Mouse (Mus musculus): ENCODE measurements around the gene Abracl. TPM values are rescaled to one million over a fixed set of nuclear protein-coding genes. Genes with fewer than 3 reads are reported as not detected.

Abracl gene
- 33.8 TPM for polyA plus RNA-seq (2014; fragmentation: Illumina TruSeq; extraction: RNeasy Lipid Tissue Mini Kit (QIAGEN cat#74804); ENCODE audit: low read depth, low replicate concordance)

GRCm38 (mm10) chr10:18022741-18023347 is at the start of gene Abracl:
Abracl (minus strand) TSS chr10:18023288.

GRCm38 (mm10) chr10:18055696-18056390 is 32.8 kb upstream of the Abracl start, which contains the start of gene Reps1:
Reps1 (plus strand) TSS chr10:18055861.

Other genes starting within 250 kb of the Abracl start
- gene Txlnb, start 227.1 kb downstream of the Abracl start, polyA plus RNA-seq (2014; fragmentation: Illumina TruSeq; extraction: RNeasy Lipid Tissue Mini Kit (QIAGEN cat#74804); ENCODE audit: low read depth, low replicate concordance) = 1.5 TPM
- gene Heca, start 75.2 kb downstream of the Abracl start, polyA plus RNA-seq (2014; fragmentation: Illumina TruSeq; extraction: RNeasy Lipid Tissue Mini Kit (QIAGEN cat#74804); ENCODE audit: low read depth, low replicate concordance) = 30.7 TPM
- gene Reps1, start 32.6 kb upstream of the Abracl start, polyA plus RNA-seq (2014; fragmentation: Illumina TruSeq; extraction: RNeasy Lipid Tissue Mini Kit (QIAGEN cat#74804); ENCODE audit: low read depth, low replicate concordance) = 40.4 TPM
- gene Ect2l, start 187.6 kb upstream of the Abracl start, polyA plus RNA-seq (2014; fragmentation: Illumina TruSeq; extraction: RNeasy Lipid Tissue Mini Kit (QIAGEN cat#74804); ENCODE audit: low read depth, low replicate concordance) = 1.2 TPM
- gene Ccdc28a, start 211.7 kb upstream of the Abracl start, polyA plus RNA-seq (2014; fragmentation: Illumina TruSeq; extraction: RNeasy Lipid Tissue Mini Kit (QIAGEN cat#74804); ENCODE audit: low read depth, low replicate concordance) = 110 TPM